Mouse (Mus musculus) left cerebral cortex, postnatal 10 days (tissue): ENCODE results near the gene Pacs1. TPM values are rescaled to one million over a fixed set of nuclear protein-coding genes. Genes with fewer than 3 reads are reported as not detected.

ENCODE experiments used
- DNase-seq, 2 experiments: peaks; one replicate each; pipeline ENCODE4 v3.0.0; 2021 to 2022; ENCODE audit warnings: low spot score in 2 of 2, mixed read lengths in 1 of 2; ENCODE audit errors: extremely low spot score in 1 of 2
- intact Hi-C: fragments of 180-260 bp; cut with DNase I; formaldehyde crosslinking; loops from one replicate; pipeline ENCODE4 v1.15.1; 2025
- total RNA-seq, 2 experiments: library from RNA; stranded (reverse); gene quantifications; 2 replicates each; pipeline ENCODE4 v1.2.3; 2021

Pacs1 gene
- 10 to 100 TPM; 77.2 to 77.9 TPM for total RNA-seq

DNA sequence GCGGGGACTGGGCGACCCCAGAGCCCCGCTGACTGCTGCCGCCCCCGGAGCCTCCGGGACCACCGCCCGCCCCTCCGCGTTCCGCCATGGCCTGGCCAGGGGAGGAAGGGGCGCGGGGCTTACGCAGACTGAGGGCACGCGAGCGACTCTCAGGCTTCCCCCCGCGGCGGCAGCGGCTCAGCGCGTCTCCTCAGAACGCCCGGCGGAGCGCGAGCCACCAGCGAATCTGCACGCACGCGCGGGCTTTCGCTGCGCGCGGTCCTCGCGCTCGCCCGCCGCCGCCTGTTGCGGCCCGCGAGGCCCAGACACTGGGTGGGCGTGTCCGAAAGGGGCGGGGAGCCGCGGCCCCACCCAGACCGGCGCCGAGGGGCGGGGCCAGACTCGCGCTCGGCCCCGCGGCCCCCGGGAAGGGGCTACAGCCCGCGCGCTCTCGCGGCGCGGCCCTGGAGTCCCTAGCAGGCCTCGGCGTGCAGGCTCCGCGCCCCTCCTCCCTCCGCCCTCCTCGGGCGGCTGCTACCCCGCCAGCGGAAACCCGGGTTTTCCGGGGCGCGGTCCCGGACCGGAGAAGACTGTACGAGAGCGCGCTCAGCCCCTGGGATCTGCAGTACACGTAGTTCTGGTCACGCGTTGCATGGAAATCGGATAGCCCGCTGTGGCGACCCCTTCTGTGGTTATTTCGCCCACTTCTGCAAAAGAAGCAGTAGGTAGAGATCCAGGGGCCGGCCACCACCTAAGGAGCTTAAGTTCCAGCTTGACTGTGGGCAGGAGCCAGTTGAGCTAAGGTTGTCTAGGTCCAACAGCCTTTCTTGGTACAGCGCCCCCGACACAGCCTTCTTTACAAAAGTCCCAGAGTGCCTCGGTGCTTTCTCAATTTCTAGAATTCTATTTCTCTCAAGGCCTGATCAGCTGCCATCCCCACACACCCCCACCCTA lies at the start of gene Pacs1:
Gene Pacs1 (minus strand): TSS at position 319 of the 933 bp plus-strand sequence.
- peak; percentile 76 to 95 for DNase-seq
- intact Hi-C loops = loop anchor here (10.0 kb wide), 1 partner anchor 108 kb away; no protein-coding TSS in a partner anchor

- intact Hi-C loops = no loop called here
- DNase-seq = no peak
Observed at GRCm38 (mm10) chr19:5313189-5313588, 40.3 kb upstream of the Pacs1 start.

DNA sequence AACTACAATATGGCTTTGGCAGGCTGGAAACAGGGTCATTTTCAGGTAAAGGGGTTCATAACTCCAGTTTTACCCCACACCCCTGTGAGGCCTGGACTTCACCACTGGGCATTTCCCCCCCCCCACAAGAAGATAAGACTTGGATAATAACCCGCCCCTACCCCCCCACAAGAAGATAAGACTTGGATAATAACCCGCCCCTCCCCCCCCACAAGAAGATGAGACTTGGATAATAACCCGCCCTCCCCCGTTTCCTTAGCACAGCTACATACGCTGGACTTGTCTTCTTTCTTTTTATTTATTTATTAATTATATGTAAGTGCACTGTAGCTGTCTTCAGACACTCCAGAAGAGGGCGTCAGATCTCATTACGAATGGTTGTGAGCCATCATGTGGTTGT lies 36.1 kb upstream of the Pacs1 start:
- intact Hi-C loops = loop anchor here (10.0 kb wide), 1 partner anchor 46 kb away; no protein-coding TSS in a partner anchor
- peak in 1 of 2 experiments; percentile 43 for DNase-seq

- intact Hi-C loops = loop anchor here (10.0 kb wide), 1 partner anchor 48 kb away; no protein-coding TSS in a partner anchor
- peak in 1 of 2 experiments; percentile 40 for DNase-seq
Observed at GRCm38 (mm10) chr19:5306968-5307734, 34.2 kb upstream of the Pacs1 start.

GRCm38 (mm10) chr19:5306279-5306678 lies 33.4 kb upstream of the Pacs1 start:
- DNase-seq = no peak
- intact Hi-C loops = loop anchor here (10.0 kb wide), 1 partner anchor 49 kb away; no protein-coding TSS in a partner anchor

- DNase-seq = peak in 1 of 2 experiments; percentile 76
- intact Hi-C loops = loop anchor here (10.0 kb wide), 1 partner anchor 52 kb away; no protein-coding TSS in a partner anchor
Observed at GRCm38 (mm10) chr19:5302455-5302854, 29.5 kb upstream of the Pacs1 start.

GRCm38 (mm10) chr19:5300588-5300987 lies 27.7 kb upstream of the Pacs1 start:
- intact Hi-C loops = loop anchor here (10.0 kb wide), 1 partner anchor 54 kb away; no protein-coding TSS in a partner anchor
- DNase-seq = no peak

DNA sequence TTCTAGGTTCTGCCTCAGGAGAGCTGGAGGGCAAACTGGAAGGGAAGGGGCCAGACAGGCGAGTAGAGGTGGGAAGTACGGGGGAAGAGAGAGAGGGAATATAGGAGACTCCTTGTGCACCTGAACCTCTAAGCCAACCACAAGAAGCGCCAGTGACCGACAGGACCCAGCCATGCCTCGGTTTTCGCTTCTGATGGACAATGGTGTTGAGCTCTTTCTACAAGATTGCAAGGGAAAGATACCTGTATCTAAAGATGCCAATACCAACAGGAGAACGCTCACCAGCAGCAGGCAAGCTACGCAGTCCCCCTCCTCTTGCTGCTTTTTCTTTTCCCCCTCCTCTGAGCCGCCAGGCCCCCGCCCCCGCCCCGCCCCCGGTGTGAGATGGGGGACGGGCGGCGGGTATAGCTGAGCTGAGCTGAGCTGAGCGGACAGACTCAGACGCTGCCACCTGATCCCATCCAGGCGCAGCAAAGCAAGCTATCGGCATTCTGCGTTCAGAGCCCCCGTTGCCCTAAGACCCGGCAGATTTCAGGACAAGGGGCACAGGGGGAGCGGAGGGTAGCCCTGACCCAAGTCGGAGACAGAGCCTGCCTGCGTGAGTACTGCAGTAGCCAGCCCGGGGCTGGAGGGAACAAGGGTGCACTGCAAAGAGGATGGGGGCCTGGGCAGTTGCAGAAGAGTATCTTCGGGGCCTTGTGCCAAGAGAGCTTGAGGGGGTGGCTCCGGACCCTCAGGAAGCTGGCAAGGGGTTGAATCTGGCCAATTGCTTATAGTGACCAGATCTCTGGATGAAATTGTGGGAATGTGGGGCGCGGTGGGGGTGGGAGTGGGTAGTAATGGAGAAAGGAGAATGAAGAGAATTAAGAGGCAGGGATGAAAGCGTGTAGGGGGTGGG lies 25.2 kb upstream of the Pacs1 start, which contains the start of gene Gal3st3:
Gene Gal3st3 (plus strand): TSS at position 429 of the 898 bp plus-strand sequence.
- peak in 1 of 2 experiments; percentile 56 for DNase-seq
- intact Hi-C loops = no loop called here

DNA sequence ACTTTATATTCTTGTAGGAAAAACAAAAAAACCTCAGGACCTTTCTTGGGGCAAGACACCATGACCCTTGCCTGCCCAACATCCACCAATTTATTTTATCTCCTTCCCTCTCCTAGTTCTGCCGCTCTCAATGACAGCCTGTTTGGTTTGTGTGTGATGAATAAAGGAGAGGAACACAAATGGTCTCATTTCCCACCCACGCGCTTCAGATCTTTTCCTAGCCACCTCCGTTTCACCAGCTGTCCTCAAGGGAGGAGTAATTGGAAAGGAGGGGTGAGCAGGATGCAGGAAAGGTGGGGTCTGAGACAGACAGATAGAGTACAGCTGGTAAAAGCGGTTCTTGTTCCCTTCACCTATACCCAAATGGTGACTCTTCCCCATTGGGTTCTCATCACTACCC lies 23.7 kb upstream of the Pacs1 start:
- intact Hi-C loops = no loop called here

GRCm38 (mm10) chr19:5295736-5296075 lies 22.8 kb upstream of the Pacs1 start:
- intact Hi-C loops = no loop called here
- no peak for DNase-seq

More for the DNA sequence above, 23.7 kb upstream of the Pacs1 start:
- DNase-seq = peak in 1 of 2 experiments; percentile 44

GRCm38 (mm10) chr19:5294972-5295735 lies 22.2 kb upstream of the Pacs1 start, which contains the start of gene Sf3b2:
TSS of gene Sf3b2 (minus strand) at chr19:5295455.
- peak; percentile 99 for DNase-seq
- intact Hi-C loops = no loop called here

DNA sequence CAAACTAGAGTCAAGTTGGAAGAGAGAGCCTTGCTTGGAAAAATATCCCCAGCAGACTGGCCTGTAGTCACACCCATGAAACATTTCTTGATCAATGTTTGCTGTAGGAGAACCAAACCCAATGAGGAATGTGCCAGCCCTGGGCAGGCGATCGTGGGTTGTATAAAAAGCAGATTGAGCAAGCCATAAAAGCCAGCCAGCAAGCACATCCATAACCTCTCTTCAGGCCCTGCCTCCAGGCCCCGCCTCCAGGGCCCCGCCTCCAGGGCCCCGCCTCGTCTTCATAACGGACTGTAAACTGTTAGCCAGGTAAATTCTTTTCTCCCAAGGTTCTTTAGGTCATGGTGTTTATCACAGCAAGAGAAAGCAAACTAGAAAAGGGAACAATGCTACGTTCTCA lies 5.5 kb upstream of the Pacs1 start:
- intact Hi-C loops = loop anchor here (10.0 kb wide), 1 partner anchor 114 kb away; no protein-coding TSS in a partner anchor
- no peak for DNase-seq

- intact Hi-C loops = loop anchor here (10.0 kb wide), 1 partner anchor 112 kb away; no protein-coding TSS in a partner anchor
- DNase-seq = no peak
Observed at GRCm38 (mm10) chr19:5277140-5277539, 4.2 kb upstream of the Pacs1 start.

DNA sequence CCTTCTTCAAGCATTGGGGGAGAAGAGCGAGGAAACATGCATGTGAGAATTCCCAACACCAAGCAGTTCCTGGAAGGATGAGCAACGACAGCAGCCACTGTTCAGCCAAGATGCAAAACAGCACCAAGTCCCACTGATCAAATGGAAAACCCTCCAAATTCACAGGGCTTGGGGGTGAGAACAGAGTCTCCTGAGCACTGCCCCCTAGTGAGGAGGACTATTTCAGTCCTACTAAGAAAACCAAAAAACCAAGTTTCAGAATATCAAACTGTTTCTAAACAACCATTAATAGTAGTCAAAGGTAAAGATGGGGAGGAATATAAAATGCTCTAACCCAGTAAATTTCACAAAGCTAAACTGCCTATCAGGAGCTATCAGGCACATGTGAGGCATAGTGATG lies 3.6 kb upstream of the Pacs1 start:
- intact Hi-C loops = loop anchor here (10.0 kb wide), 1 partner anchor 112 kb away; no protein-coding TSS in a partner anchor
- no peak for DNase-seq

DNA sequence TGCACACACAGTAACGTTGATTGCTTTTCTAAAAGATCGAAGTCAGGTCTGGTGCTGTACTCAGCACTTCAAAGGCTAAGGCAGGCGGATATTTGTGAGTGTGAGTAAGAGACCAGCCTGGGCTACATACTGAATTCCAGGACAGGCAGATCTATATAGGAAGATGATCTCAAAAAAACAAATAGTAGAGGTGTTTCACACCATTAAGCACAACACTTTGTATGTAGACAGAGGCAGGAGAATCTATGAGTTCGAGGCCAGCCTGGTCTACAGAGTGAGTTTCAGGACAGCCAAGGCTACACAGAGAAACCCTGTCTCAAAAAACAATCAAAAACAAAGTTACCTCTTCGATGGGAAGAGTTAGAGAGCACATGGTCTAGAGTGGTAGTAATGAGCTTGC lies 2.8 kb upstream of the Pacs1 start:
- DNase-seq = no peak
- intact Hi-C loops = loop anchor here (10.0 kb wide), 1 partner anchor 111 kb away; no protein-coding TSS in a partner anchor

- intact Hi-C loops = loop anchor here (10.0 kb wide), 1 partner anchor 110 kb away; no protein-coding TSS in a partner anchor
- DNase-seq = no peak
Observed at GRCm38 (mm10) chr19:5274641-5275040, 1.7 kb upstream of the Pacs1 start.

- intact Hi-C loops = loop anchor here (10.0 kb wide), 1 partner anchor 109 kb away; no protein-coding TSS in a partner anchor
Observed at GRCm38 (mm10) chr19:5273916-5274315, 997 bp upstream of the Pacs1 start.

More at GRCm38 (mm10) chr19:5273916-5274315, 997 bp upstream of the Pacs1 start:
- no peak for DNase-seq
